Mouse (Mus musculus) ES-E14 (cell line): ENCODE data around the gene Rev3l.

Source experiments
- MAFK ChIP-seq: IDR thresholded peaks from 2 replicates; pipeline ENCODE4 v1.6.1; 2014; ENCODE audit warnings: mild to moderate bottlenecking, low read depth, low read length, inconsistent platforms; ENCODE audit not compliant: insufficient read depth
- ZC3H11A ChIP-seq: IDR thresholded peaks from 2 replicates; pipeline ENCODE4 v1.6.1; 2012; ENCODE audit warnings: low read depth, mild to moderate bottlenecking, inconsistent platforms, low read length, borderline replicate concordance

GRCm38 (mm10) chr10:39896503-39896902 lies 164.6 kb downstream of the Rev3l start:
- TF ChIP-seq ZC3H11A (no peak), MAFK (no peak)
